Mouse (Mus musculus): Measurements from ENCODE around the gene Zfp2. TPM values are rescaled to one million over a fixed set of nuclear protein-coding genes. Genes with fewer than 3 reads are reported as not detected.

The Zfp2 gene
- total and polyA plus RNA-seq, 3 experiments = not detected

GRCm38 (mm10) chr11:50892441-50892840 lies 23.5 kb downstream of the Zfp2 start:
- no peak for TF ChIP-seq GABPA (IDR thresholded peaks at IDR 0.05; ENCODE audit: insufficient replicate concordance, low read depth, low read length)
- no peak for TF ChIP-seq MAFK (IDR thresholded peaks at IDR 0.05; ENCODE audit: insufficient replicate concordance, low read length)
- no peak for TF ChIP-seq MEF2A (IDR thresholded peaks at IDR 0.05; ENCODE audit: borderline replicate concordance, low read depth, low read length)
- TF ChIP-seq CHD2 (IDR thresholded peaks at IDR 0.05; ENCODE audit: low read length) = no peak
- no peak for TF ChIP-seq USF2 (conservative IDR thresholded peaks at IDR 0.05; ENCODE audit: low read depth, low read length)
- no peak for TF ChIP-seq CHD1 (IDR thresholded peaks at IDR 0.05; ENCODE audit: low read depth, low read length)
- no peak for TF ChIP-seq RAD21 (IDR thresholded peaks at IDR 0.05; ENCODE audit: low read depth, low read length)
- TF ChIP-seq TBP (conservative IDR thresholded peaks at IDR 0.05; ENCODE audit: low read depth, low read length) = no peak
- no peak for TF ChIP-seq POLR2A (IDR thresholded peaks at IDR 0.05; ENCODE audit: low read depth, low read length)
- no peak for TF ChIP-seq RCOR1 (conservative IDR thresholded peaks at IDR 0.05; ENCODE audit: low read depth, low read length)
- no peak for TF ChIP-seq HCFC1 (IDR thresholded peaks at IDR 0.05; ENCODE audit: low read depth, low read length)
- H3K27ac ChIP-seq (ENCODE audit: insufficient read depth, low read depth) = no peak overlapping the region
- in situ Hi-C loops (cut with MboI; ENCODE audit: low pct_ligation_motif_present, low pct_unique_long_range_greater_than_20kb, low sequenced_read_pairs) = no loop called here
- H3K9ac ChIP-seq (ENCODE audit: insufficient read depth, low read depth) = no peak overlapping the region
- peaks cover 10% of the 10 kb centered on the region for H3K9me3 ChIP-seq (replicated peaks; ENCODE audit: low read length)
- H3K4me3 ChIP-seq (replicated peaks in 1 of 3; ENCODE audit: low read depth in 2 of 3, low read length in 2 of 3, poor library complexity in 1 of 3) = no peak overlapping the region
- no peak overlapping the region for H3K4me2 ChIP-seq (ENCODE audit: insufficient read depth, low read depth, poor library complexity, severe bottlenecking)
- peaks cover 47% of the 10 kb centered on the region for H3K27me3 ChIP-seq (replicated peaks)
- H3K4me1 ChIP-seq (ENCODE audit: control insufficient read depth in 1 of 2, insufficient read depth in 2 of 2) = no peaks in the 10 kb centered on the region
- no peaks in the 10 kb centered on the region for H3K79me2 ChIP-seq (replicated peaks; ENCODE audit: control insufficient read depth, extremely low read depth, insufficient read depth, poor library complexity, severe bottlenecking)
- H3K36me3 ChIP-seq (replicated peaks in 1 of 2; ENCODE audit: control insufficient read depth in 1 of 2, insufficient read depth in 1 of 2, low read length in 1 of 2) = no peaks in the 10 kb centered on the region
- dilution Hi-C loops (cut with MboI; ENCODE audit: extremely low pct_ligation_motif_present, extremely low pct_unique_long_range_greater_than_20kb, low sequenced_read_pairs) = no loop called here
- DNase-seq (ENCODE audit: extremely low read depth) = peak; percentile 36

- Histone ChIP-seq H3K9ac (ENCODE audit: insufficient read depth, low read depth) (no peak within 1 kb of the TSS), H3K4me1 (ENCODE audit: control insufficient read depth in 1 of 2, insufficient read depth in 2 of 2) (no peaks in the 10 kb centered on the region), H3K4me3 (replicated peaks in 1 of 3; ENCODE audit: low read depth in 2 of 3, low read length in 2 of 3, poor library complexity in 1 of 3) (no peak within 1 kb of the TSS), H3K27ac (ENCODE audit: insufficient read depth, low read depth) (no peak within 1 kb of the TSS), H3K4me2 (ENCODE audit: insufficient read depth, low read depth, poor library complexity, severe bottlenecking) (no peak within 1 kb of the TSS), H3K27me3 (replicated peaks) (peaks cover 81% of the 10 kb centered on the region), H3K79me2 (replicated peaks; ENCODE audit: control insufficient read depth, extremely low read depth, insufficient read depth, poor library complexity, severe bottlenecking) (no peaks in the 10 kb centered on the region), H3K36me3 (replicated peaks in 1 of 2; ENCODE audit: control insufficient read depth in 1 of 2, insufficient read depth in 1 of 2, low read length in 1 of 2) (no peaks in the 10 kb centered on the region), H3K9me3 (replicated peaks; ENCODE audit: low read length) (peaks cover 7% of the 10 kb centered on the region)
- dilution Hi-C loops (cut with MboI; ENCODE audit: extremely low pct_ligation_motif_present, extremely low pct_unique_long_range_greater_than_20kb, low sequenced_read_pairs) = no loop called here
- in situ Hi-C loops (cut with MboI; ENCODE audit: low pct_ligation_motif_present, low pct_unique_long_range_greater_than_20kb, low sequenced_read_pairs) = no loop called here
- no peak for DNase-seq (ENCODE audit: extremely low read depth)
- TF ChIP-seq ZMIZ1 (IDR thresholded peaks at IDR 0.05; ENCODE audit: low read depth, low read length) (no peak), POLR2AphosphoS2 (IDR thresholded peaks at IDR 0.05; ENCODE audit: low read depth, low read length) (no peak), CTCF (conservative IDR thresholded peaks at IDR 0.05 in 1 of 2, IDR thresholded peaks at IDR 0.05 in 1 of 2; ENCODE audit: low read depth in 2 of 2, low read length in 2 of 2) (no peak)
These were observed 28.4 kb downstream of the Zfp2 start, which contains the start of gene Zfp454 for GRCm38 (mm10) chr11:50887390-50888128. Gene Zfp454, minus strand, starts transcription at chr11:50887651.

GRCm38 (mm10) chr11:50886933-50887293 lies 29.1 kb downstream of the Zfp2 start:
- H3K27me3 ChIP-seq (replicated peaks) = peaks cover 81% of the 10 kb centered on the region
- no peaks in the 10 kb centered on the region for H3K79me2 ChIP-seq (replicated peaks; ENCODE audit: control insufficient read depth, extremely low read depth, insufficient read depth, poor library complexity, severe bottlenecking)
- dilution Hi-C loops (cut with MboI; ENCODE audit: extremely low pct_ligation_motif_present, extremely low pct_unique_long_range_greater_than_20kb, low sequenced_read_pairs) = no loop called here
- DNase-seq (ENCODE audit: extremely low read depth) = no peak
- H3K9ac ChIP-seq (ENCODE audit: insufficient read depth, low read depth) = no peak overlapping the region
- H3K4me1 ChIP-seq (ENCODE audit: control insufficient read depth in 1 of 2, insufficient read depth in 2 of 2) = no peaks in the 10 kb centered on the region
- H3K9me3 ChIP-seq (replicated peaks; ENCODE audit: low read length) = peaks cover 4% of the 10 kb centered on the region
- no peaks in the 10 kb centered on the region for H3K36me3 ChIP-seq (replicated peaks in 1 of 2; ENCODE audit: control insufficient read depth in 1 of 2, insufficient read depth in 1 of 2, low read length in 1 of 2)
- H3K27ac ChIP-seq (ENCODE audit: insufficient read depth, low read depth) = no peak overlapping the region
- H3K4me2 ChIP-seq (ENCODE audit: insufficient read depth, low read depth, poor library complexity, severe bottlenecking) = no peak overlapping the region
- H3K4me3 ChIP-seq (replicated peaks in 1 of 3; ENCODE audit: low read depth in 2 of 3, low read length in 2 of 3, poor library complexity in 1 of 3) = no peak overlapping the region
- in situ Hi-C loops (cut with MboI; ENCODE audit: low pct_ligation_motif_present, low pct_unique_long_range_greater_than_20kb, low sequenced_read_pairs) = no loop called here
- TF ChIP-seq ZC3H11A (IDR thresholded peaks at IDR 0.05; ENCODE audit: low read depth, low read length) = no peak
- no peak for TF ChIP-seq SMC3 (IDR thresholded peaks at IDR 0.05; ENCODE audit: low read depth, low read length)
- no peak for TF ChIP-seq RCOR1 (conservative IDR thresholded peaks at IDR 0.05; ENCODE audit: low read depth, low read length)
- TF ChIP-seq KAT2A (IDR thresholded peaks at IDR 0.05; ENCODE audit: insufficient replicate concordance, low read length) = no peak
- TF ChIP-seq GABPA (IDR thresholded peaks at IDR 0.05; ENCODE audit: insufficient replicate concordance, low read depth, low read length) = no peak
- TF ChIP-seq TBP (conservative IDR thresholded peaks at IDR 0.05; ENCODE audit: low read depth, low read length) = no peak
- TF ChIP-seq ETS1 (conservative IDR thresholded peaks at IDR 0.05; ENCODE audit: low read depth, low read length) = no peak
- TF ChIP-seq TCF12 (IDR thresholded peaks at IDR 0.05; ENCODE audit: low read depth, low read length) = no peak
- no peak for TF ChIP-seq ZNF384 (IDR thresholded peaks at IDR 0.05; ENCODE audit: low read depth, low read length)
- TF ChIP-seq NRF1 (IDR thresholded peaks at IDR 0.05; ENCODE audit: low read depth, low read length) = no peak
- no peak for TF ChIP-seq MYC (IDR thresholded peaks at IDR 0.05; ENCODE audit: low read depth, low read length)
- no peak for TF ChIP-seq IRF4 (IDR thresholded peaks at IDR 0.05; ENCODE audit: low read depth, low read length)
- TF ChIP-seq EP300 (IDR thresholded peaks at IDR 0.05; ENCODE audit: low read length) = no peak
- no peak for TF ChIP-seq BHLHE40 (IDR thresholded peaks at IDR 0.05; ENCODE audit: low read depth, low read length)
- TF ChIP-seq CHD2 (IDR thresholded peaks at IDR 0.05; ENCODE audit: low read length) = no peak
- TF ChIP-seq RAD21 (IDR thresholded peaks at IDR 0.05; ENCODE audit: low read depth, low read length) = no peak
- no peak for TF ChIP-seq MAX (IDR thresholded peaks at IDR 0.05; ENCODE audit: low read length)
